Mouse (Mus musculus): ENCODE results near the gene Msh3. TPM values are rescaled to one million over a fixed set of nuclear protein-coding genes. Genes with fewer than 3 reads are reported as not detected.

Gene Msh3
- polyA plus RNA-seq, 1 experiment = 33.7 TPM

DNA sequence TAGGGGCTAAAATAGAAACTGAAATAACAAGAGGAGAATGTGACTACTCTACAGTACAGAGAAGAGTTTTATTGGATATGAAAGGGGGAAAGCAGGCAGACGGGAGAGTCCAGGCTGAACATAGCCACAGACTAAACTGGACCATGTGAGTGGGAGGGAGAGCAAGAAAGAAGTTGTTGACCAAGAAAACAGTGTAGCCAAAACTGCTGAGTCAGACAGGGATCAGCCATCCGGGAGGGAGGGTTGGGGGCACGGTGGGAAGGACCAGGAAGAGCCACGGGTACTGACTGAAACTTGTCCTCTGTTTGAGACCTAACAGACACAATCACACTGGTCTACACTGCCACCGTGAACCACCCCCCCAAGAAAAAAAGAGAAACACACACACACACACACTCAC is 28.8 kb downstream of the Msh3 start:
- Histone ChIP-seq H3K4me3 (ENCODE audit: low read depth, low read length) (no peak overlapping the region), H3K9ac (ENCODE audit: low read depth, poor library complexity, severe bottlenecking) (no peak overlapping the region), H3K4me1 (ENCODE audit: control insufficient read depth, insufficient read depth, low read length) (no peaks in the 10 kb centered on the region), H3K36me3 (ENCODE audit: control insufficient read depth, insufficient read depth, low read length, poor library complexity, severe bottlenecking) (peaks cover 3% of the 10 kb centered on the region; the same call in 1 of the 2 replicates), H3K9me3 (replicated peaks; ENCODE audit: control insufficient read depth, insufficient read depth, low read length, poor library complexity, severe bottlenecking) (no peaks in the 10 kb centered on the region), H3K27me3 (ENCODE audit: control insufficient read depth, insufficient read depth, low read length, poor library complexity, severe bottlenecking) (no peaks in the 10 kb centered on the region), H3K27ac (ENCODE audit: insufficient read depth, low read length) (no peak overlapping the region)
- TF ChIP-seq CTCF (IDR thresholded peaks at IDR 0.05; ENCODE audit: low read depth, low read length) (no peak), POLR2A (IDR thresholded peaks at IDR 0.05; ENCODE audit: insufficient read depth, low read length) (no peak), EP300 (IDR thresholded peaks at IDR 0.05; ENCODE audit: insufficient read depth, low read depth, low read length) (no peak)

DNA sequence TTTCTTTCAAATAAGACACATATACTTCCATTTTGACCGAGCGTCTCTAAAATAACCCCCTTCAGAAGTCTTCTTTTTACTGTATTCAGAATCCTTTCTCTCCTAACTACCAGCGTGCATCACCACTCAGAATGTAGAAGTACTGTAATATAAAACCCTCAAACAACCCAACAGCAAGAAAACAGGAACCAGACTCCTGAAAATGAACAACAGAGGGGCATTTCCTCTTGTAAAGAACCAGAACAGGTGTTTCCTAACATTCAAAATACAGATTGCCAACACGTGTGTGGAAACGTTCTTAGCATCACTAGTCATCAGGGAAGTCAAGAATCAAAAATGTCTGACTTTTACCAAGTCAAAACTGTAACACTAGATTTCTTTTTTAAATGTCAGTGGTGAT is 34.0 kb downstream of the Msh3 start:
- Histone ChIP-seq H3K4me3 (ENCODE audit: low read depth, low read length) (no peak overlapping the region), H3K9ac (ENCODE audit: low read depth, poor library complexity, severe bottlenecking) (no peak overlapping the region), H3K9me3 (replicated peaks; ENCODE audit: control insufficient read depth, insufficient read depth, low read length, poor library complexity, severe bottlenecking) (no peaks in the 10 kb centered on the region), H3K36me3 (ENCODE audit: control insufficient read depth, insufficient read depth, low read length, poor library complexity, severe bottlenecking) (no peaks in the 10 kb centered on the region), H3K27me3 (ENCODE audit: control insufficient read depth, insufficient read depth, low read length, poor library complexity, severe bottlenecking) (no peaks in the 10 kb centered on the region), H3K27ac (ENCODE audit: insufficient read depth, low read length) (no peak overlapping the region), H3K4me1 (ENCODE audit: control insufficient read depth, insufficient read depth, low read length) (no peaks in the 10 kb centered on the region)
- TF ChIP-seq POLR2A (IDR thresholded peaks at IDR 0.05; ENCODE audit: insufficient read depth, low read length) = no peak
- no peak for TF ChIP-seq CTCF (IDR thresholded peaks at IDR 0.05; ENCODE audit: low read depth, low read length)
- no peak for TF ChIP-seq EP300 (IDR thresholded peaks at IDR 0.05; ENCODE audit: insufficient read depth, low read depth, low read length)

DNA sequence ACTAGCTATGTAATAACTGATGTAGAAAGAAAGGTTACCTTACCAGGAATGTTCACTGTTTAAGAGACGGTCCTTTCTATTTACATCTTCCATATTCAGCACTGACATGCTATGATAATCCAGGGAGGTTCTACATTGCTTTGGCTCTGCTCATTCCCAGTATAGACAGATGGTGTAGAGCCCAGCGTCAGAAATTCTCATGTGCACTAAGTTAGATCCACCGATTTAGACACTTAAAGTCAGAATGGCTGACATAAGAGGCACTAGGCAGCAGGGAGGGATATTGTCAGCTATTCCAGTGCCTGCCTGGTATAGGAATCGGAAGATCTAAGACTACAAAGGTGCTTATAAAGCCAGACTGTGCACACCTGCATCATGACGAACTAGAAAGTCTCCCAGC is 40.2 kb downstream of the Msh3 start:
- Histone ChIP-seq H3K4me3 (ENCODE audit: low read depth, low read length) (no peak overlapping the region), H3K27me3 (ENCODE audit: control insufficient read depth, insufficient read depth, low read length, poor library complexity, severe bottlenecking) (no peaks in the 10 kb centered on the region), H3K9me3 (replicated peaks; ENCODE audit: control insufficient read depth, insufficient read depth, low read length, poor library complexity, severe bottlenecking) (no peaks in the 10 kb centered on the region), H3K36me3 (ENCODE audit: control insufficient read depth, insufficient read depth, low read length, poor library complexity, severe bottlenecking) (no peaks in the 10 kb centered on the region; the same call in 1 of the 2 replicates), H3K9ac (ENCODE audit: low read depth, poor library complexity, severe bottlenecking) (no peak overlapping the region), H3K4me1 (ENCODE audit: control insufficient read depth, insufficient read depth, low read length) (no peaks in the 10 kb centered on the region), H3K27ac (ENCODE audit: insufficient read depth, low read length) (no peak overlapping the region)
- TF ChIP-seq POLR2A (IDR thresholded peaks at IDR 0.05; ENCODE audit: insufficient read depth, low read length) (no peak), EP300 (IDR thresholded peaks at IDR 0.05; ENCODE audit: insufficient read depth, low read depth, low read length) (no peak), CTCF (IDR thresholded peaks at IDR 0.05; ENCODE audit: low read depth, low read length) (no peak)

DNA sequence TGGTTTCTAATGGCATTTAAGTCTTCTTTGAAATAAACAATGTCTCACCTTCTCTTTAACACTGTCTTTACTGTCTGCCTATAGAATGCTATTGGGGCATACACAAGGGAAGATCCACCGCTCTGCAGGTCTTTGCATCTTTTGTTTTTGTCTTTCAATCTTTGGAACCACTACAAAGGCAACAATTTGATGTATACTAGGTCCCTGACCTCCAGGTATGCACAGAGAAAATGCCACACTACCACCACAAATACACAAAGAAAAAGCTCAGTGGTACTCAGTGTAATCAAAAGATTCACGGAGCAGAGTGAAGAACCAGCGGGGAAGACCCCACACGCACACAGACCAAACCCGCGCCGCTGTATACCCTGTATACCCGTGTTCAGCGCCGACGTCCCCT is 49.1 kb downstream of the Msh3 start, which contains the start of gene Gm20379:
Gm20379 (plus strand) TSS at position 301 of the 400 bp plus-strand sequence.
- Histone ChIP-seq H3K9me3 (replicated peaks; ENCODE audit: control insufficient read depth, insufficient read depth, low read length, poor library complexity, severe bottlenecking) (no peaks in the 10 kb centered on the region), H3K9ac (ENCODE audit: low read depth, poor library complexity, severe bottlenecking) (no peak within 1 kb of the TSS), H3K27me3 (ENCODE audit: control insufficient read depth, insufficient read depth, low read length, poor library complexity, severe bottlenecking) (no peaks in the 10 kb centered on the region), H3K36me3 (ENCODE audit: control insufficient read depth, insufficient read depth, low read length, poor library complexity, severe bottlenecking) (peaks cover 11% of the 10 kb centered on the region), H3K4me1 (ENCODE audit: control insufficient read depth, insufficient read depth, low read length) (no peaks in the 10 kb centered on the region), H3K4me3 (ENCODE audit: low read depth, low read length) (no peak within 1 kb of the TSS), H3K27ac (ENCODE audit: insufficient read depth, low read length) (no peak within 1 kb of the TSS)
- TF ChIP-seq EP300 (IDR thresholded peaks at IDR 0.05; ENCODE audit: insufficient read depth, low read depth, low read length) (no peak), POLR2A (IDR thresholded peaks at IDR 0.05; ENCODE audit: insufficient read depth, low read length) (no peak), CTCF (IDR thresholded peaks at IDR 0.05; ENCODE audit: low read depth, low read length) (no peak)

DNA sequence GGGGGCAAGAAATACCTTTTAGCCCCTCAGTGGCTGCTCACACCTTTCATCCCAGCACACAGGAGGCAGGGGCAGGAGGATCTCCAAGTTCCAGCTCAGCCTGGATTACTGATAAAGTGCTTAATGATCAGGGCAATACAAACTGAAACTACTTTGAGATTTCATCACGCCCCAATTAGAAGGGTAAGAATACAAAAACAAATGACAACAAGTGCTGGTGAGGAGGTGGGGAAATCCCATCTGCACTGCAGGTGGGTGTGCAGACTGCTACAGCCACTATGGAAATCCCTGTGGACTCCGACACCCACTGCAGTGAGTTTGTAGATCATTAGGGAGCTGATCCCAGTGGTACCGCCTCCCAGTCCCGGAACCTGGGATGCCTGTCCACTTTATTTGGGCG is 50.5 kb downstream of the Msh3 start:
- Histone ChIP-seq H3K36me3 (ENCODE audit: control insufficient read depth, insufficient read depth, low read length, poor library complexity, severe bottlenecking) (peaks cover 10% of the 10 kb centered on the region), H3K27ac (ENCODE audit: insufficient read depth, low read length) (no peak overlapping the region)

DNA sequence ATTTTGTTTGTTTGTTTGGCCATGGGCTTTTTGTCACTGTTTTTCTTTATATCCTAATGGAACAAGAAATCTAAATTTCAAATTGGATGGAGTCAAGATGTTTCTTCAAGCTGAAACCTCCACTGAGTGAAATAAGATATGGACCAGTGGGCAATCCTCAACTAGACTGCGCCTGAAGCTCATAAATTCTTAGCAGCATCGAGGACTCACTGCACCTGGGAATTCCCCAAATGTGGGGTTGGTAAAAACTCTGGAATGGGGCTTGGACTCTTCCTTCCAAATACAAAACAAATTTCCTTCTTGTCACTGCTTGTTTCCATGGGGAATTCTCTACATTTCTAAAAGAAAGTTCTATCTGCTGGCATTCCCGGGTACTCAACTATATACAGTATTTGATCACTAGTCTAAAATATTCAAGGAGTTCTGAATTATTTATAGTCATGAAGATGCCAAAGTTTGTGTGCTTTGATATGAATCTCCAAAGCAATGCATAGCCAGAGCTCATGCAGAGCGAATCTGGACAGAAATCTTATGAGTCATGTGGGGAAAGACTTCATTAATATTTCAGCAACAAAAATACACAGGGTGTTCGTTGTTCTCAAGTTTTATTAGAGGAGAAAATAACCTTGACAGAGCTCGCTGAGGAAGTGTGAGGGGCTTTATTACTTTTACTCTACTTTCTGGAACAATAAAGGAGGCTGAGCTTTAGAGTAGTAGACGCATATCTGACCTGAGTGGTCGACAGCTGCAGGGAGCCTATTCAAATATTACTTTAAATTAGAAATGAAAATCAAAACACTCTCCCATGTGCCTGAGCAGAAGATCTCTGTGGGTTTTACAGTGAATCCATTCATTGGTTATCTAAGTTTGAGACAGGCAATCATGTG is 51.5 kb downstream of the Msh3 start:
- Histone ChIP-seq H3K27ac (ENCODE audit: insufficient read depth, low read length) (no peak overlapping the region), H3K4me1 (ENCODE audit: control insufficient read depth, insufficient read depth, low read length) (no peaks in the 10 kb centered on the region), H3K9ac (ENCODE audit: low read depth, poor library complexity, severe bottlenecking) (no peak overlapping the region), H3K4me3 (ENCODE audit: low read depth, low read length) (no peak overlapping the region), H3K9me3 (replicated peaks; ENCODE audit: control insufficient read depth, insufficient read depth, low read length, poor library complexity, severe bottlenecking) (no peaks in the 10 kb centered on the region), H3K36me3 (ENCODE audit: control insufficient read depth, insufficient read depth, low read length, poor library complexity, severe bottlenecking) (peaks cover under 1% of the 10 kb centered on the region; the same call in 1 of the 2 replicates), H3K27me3 (ENCODE audit: control insufficient read depth, insufficient read depth, low read length, poor library complexity, severe bottlenecking) (no peaks in the 10 kb centered on the region)
- no peak for TF ChIP-seq POLR2A (IDR thresholded peaks at IDR 0.05; ENCODE audit: insufficient read depth, low read length)
- TF ChIP-seq CTCF (IDR thresholded peaks at IDR 0.05; ENCODE audit: low read depth, low read length) = no peak
- no peak for TF ChIP-seq EP300 (IDR thresholded peaks at IDR 0.05; ENCODE audit: insufficient read depth, low read depth, low read length)

More for the DNA sequence above, 50.5 kb downstream of the Msh3 start:
- no peaks in the 10 kb centered on the region for H3K27me3 ChIP-seq (ENCODE audit: control insufficient read depth, insufficient read depth, low read length, poor library complexity, severe bottlenecking)
- no peaks in the 10 kb centered on the region for H3K4me1 ChIP-seq (ENCODE audit: control insufficient read depth, insufficient read depth, low read length)
- H3K4me3 ChIP-seq (ENCODE audit: low read depth, low read length) = no peak overlapping the region
- no peak overlapping the region for H3K9ac ChIP-seq (ENCODE audit: low read depth, poor library complexity, severe bottlenecking)
- no peak for TF ChIP-seq POLR2A (IDR thresholded peaks at IDR 0.05; ENCODE audit: insufficient read depth, low read length)
- no peak for TF ChIP-seq EP300 (IDR thresholded peaks at IDR 0.05; ENCODE audit: insufficient read depth, low read depth, low read length)
- TF ChIP-seq CTCF (IDR thresholded peaks at IDR 0.05; ENCODE audit: low read depth, low read length) = no peak
- H3K9me3 ChIP-seq (replicated peaks; ENCODE audit: control insufficient read depth, insufficient read depth, low read length, poor library complexity, severe bottlenecking) = no peaks in the 10 kb centered on the region

Measured in ES-Bruce4 (cell line).